Mouse (Mus musculus): ENCODE results near the gene Sun2. TPM values are rescaled to one million over a fixed set of nuclear protein-coding genes. Genes with fewer than 3 reads are reported as not detected.

Gene Sun2
- polyA plus RNA-seq, 1 experiment from 2014 or later = 8.6 TPM

GRCm38 (mm10) chr15:79727840-79728239, 14.5 kb downstream of the Sun2 start:
- WGBS = 96% methylated on average over 6 of the region's 6 CpGs
- peaks cover 85% of the 10 kb centered on the region for H3K36me3 ChIP-seq (ENCODE audit: insufficient read depth)

GRCm38 (mm10) chr15:79725190-79725789, 17.0 kb downstream of the Sun2 start:
- WGBS = 83% methylated on average over 11 of the region's 11 CpGs
- no peak for DNase-seq
- no peak for TF ChIP-seq CTCF (IDR thresholded peaks at IDR 0.05; ENCODE audit: low read depth)
- no peak overlapping the region for H3K9ac ChIP-seq
- H3K4me3 ChIP-seq (ENCODE audit: low read depth, low read length) = no peak overlapping the region
- H3K27ac ChIP-seq (ENCODE audit: low read depth) = no peak overlapping the region
- H3K4me1 ChIP-seq (ENCODE audit: insufficient read depth) = no peaks in the 10 kb centered on the region
- no peak for ATAC-seq (ENCODE audit: insufficient read depth)
- H3K36me3 ChIP-seq (ENCODE audit: insufficient read depth) = peaks cover 87% of the 10 kb centered on the region
- no peaks in the 10 kb centered on the region for H3K9me3 ChIP-seq (ENCODE audit: low read depth, low read length)
- H3K27me3 ChIP-seq (ENCODE audit: insufficient read depth, low read length) = no peaks in the 10 kb centered on the region
- no peak overlapping the region for H3K4me2 ChIP-seq

More at GRCm38 (mm10) chr15:79727840-79728239, 14.5 kb downstream of the Sun2 start:
- H3K9me3 ChIP-seq (ENCODE audit: low read depth, low read length) = no peaks in the 10 kb centered on the region
- H3K4me1 ChIP-seq (ENCODE audit: insufficient read depth) = no peaks in the 10 kb centered on the region
- no peak overlapping the region for H3K9ac ChIP-seq
- TF ChIP-seq CTCF (IDR thresholded peaks at IDR 0.05; ENCODE audit: low read depth) = no peak
- DNase-seq = no peak
- no peak for ATAC-seq (ENCODE audit: insufficient read depth)
- H3K4me2 ChIP-seq = no peak overlapping the region
- no peak overlapping the region for H3K27ac ChIP-seq (ENCODE audit: low read depth)
- H3K27me3 ChIP-seq (ENCODE audit: insufficient read depth, low read length) = no peaks in the 10 kb centered on the region
- no peak overlapping the region for H3K4me3 ChIP-seq (ENCODE audit: low read depth, low read length)

- peak; percentile 55 for TF ChIP-seq CTCF (IDR thresholded peaks at IDR 0.05; ENCODE audit: low read depth)
- H3K9me3 ChIP-seq (ENCODE audit: low read depth, low read length) = no peaks in the 10 kb centered on the region
- H3K9ac ChIP-seq = no peak overlapping the region
- no peak overlapping the region for H3K4me2 ChIP-seq
- no peak overlapping the region for H3K4me3 ChIP-seq (ENCODE audit: low read depth, low read length)
- no peaks in the 10 kb centered on the region for H3K27me3 ChIP-seq (ENCODE audit: insufficient read depth, low read length)
- H3K36me3 ChIP-seq (ENCODE audit: insufficient read depth) = peaks cover 87% of the 10 kb centered on the region
- WGBS = 26% methylated on average over 1 of the region's 1 CpGs
- no peaks in the 10 kb centered on the region for H3K4me1 ChIP-seq (ENCODE audit: insufficient read depth)
- H3K27ac ChIP-seq (ENCODE audit: low read depth) = no peak overlapping the region
- no peak for ATAC-seq (ENCODE audit: insufficient read depth)
- DNase-seq = peak; percentile 37
Measured at GRCm38 (mm10) chr15:79723439-79723838, 18.9 kb downstream of the Sun2 start.

DNA sequence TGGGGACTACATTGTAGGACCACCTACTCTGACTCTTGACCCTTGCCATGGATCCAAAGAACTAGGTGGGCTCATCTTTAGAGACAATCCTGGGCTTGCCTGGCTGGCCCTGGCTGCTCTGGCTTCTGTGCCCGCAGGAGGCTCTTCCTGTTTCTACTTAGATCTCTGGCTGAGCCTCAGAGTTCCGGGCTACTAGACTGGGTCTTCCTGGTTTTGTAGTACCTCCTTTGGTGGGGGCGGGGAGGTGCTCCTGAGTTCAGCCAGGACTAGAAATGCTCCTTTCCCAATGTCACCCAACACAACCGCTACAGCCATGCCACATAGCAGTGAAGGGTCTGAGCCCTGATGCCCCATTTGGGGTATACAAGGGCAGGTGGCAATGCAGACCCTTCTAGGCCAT, 21.5 kb downstream of the Sun2 start:
- no peaks in the 10 kb centered on the region for H3K27me3 ChIP-seq (ENCODE audit: insufficient read depth, low read length)
- H3K4me2 ChIP-seq = no peak overlapping the region
- ATAC-seq (ENCODE audit: insufficient read depth) (no peak), DNase-seq (no peak)
- H3K27ac ChIP-seq (ENCODE audit: low read depth) = no peak overlapping the region
- peaks cover 82% of the 10 kb centered on the region for H3K36me3 ChIP-seq (ENCODE audit: insufficient read depth)
- TF ChIP-seq CTCF (IDR thresholded peaks at IDR 0.05; ENCODE audit: low read depth) = no peak
- 84% methylated on average over 4 of the region's 4 CpGs for WGBS
- no peak overlapping the region for H3K4me3 ChIP-seq (ENCODE audit: low read depth, low read length)
- no peaks in the 10 kb centered on the region for H3K4me1 ChIP-seq (ENCODE audit: insufficient read depth)
- no peak overlapping the region for H3K9ac ChIP-seq
- H3K9me3 ChIP-seq (ENCODE audit: low read depth, low read length) = no peaks in the 10 kb centered on the region

GRCm38 (mm10) chr15:79720267-79720666, 22.1 kb downstream of the Sun2 start:
- DNase-seq = no peak
- Histone ChIP-seq H3K4me3 (ENCODE audit: low read depth, low read length) (no peak overlapping the region), H3K27ac (ENCODE audit: low read depth) (no peak overlapping the region), H3K4me1 (ENCODE audit: insufficient read depth) (no peaks in the 10 kb centered on the region), H3K9me3 (ENCODE audit: low read depth, low read length) (no peaks in the 10 kb centered on the region), H3K9ac (no peak overlapping the region), H3K27me3 (ENCODE audit: insufficient read depth, low read length) (no peaks in the 10 kb centered on the region), H3K36me3 (ENCODE audit: insufficient read depth) (peaks cover 82% of the 10 kb centered on the region), H3K4me2 (no peak overlapping the region)
- WGBS = 91% methylated on average over 8 of the region's 8 CpGs
- ATAC-seq (ENCODE audit: insufficient read depth) = no peak
- no peak for TF ChIP-seq CTCF (IDR thresholded peaks at IDR 0.05; ENCODE audit: low read depth)

- Histone ChIP-seq H3K4me2 (no peak overlapping the region), H3K4me1 (ENCODE audit: insufficient read depth) (no peaks in the 10 kb centered on the region), H3K27me3 (ENCODE audit: insufficient read depth, low read length) (no peaks in the 10 kb centered on the region), H3K36me3 (ENCODE audit: insufficient read depth) (peaks cover 87% of the 10 kb centered on the region), H3K4me3 (ENCODE audit: low read depth, low read length) (no peak overlapping the region), H3K9ac (no peak overlapping the region), H3K9me3 (ENCODE audit: low read depth, low read length) (no peaks in the 10 kb centered on the region), H3K27ac (ENCODE audit: low read depth) (no peak overlapping the region)
- ATAC-seq (ENCODE audit: insufficient read depth) = no peak
- 93% methylated on average over 6 of the region's 6 CpGs for WGBS
- no peak for TF ChIP-seq CTCF (IDR thresholded peaks at IDR 0.05; ENCODE audit: low read depth)
- DNase-seq = no peak
Measured at GRCm38 (mm10) chr15:79716710-79717109, 25.6 kb downstream of the Sun2 start.

DNA sequence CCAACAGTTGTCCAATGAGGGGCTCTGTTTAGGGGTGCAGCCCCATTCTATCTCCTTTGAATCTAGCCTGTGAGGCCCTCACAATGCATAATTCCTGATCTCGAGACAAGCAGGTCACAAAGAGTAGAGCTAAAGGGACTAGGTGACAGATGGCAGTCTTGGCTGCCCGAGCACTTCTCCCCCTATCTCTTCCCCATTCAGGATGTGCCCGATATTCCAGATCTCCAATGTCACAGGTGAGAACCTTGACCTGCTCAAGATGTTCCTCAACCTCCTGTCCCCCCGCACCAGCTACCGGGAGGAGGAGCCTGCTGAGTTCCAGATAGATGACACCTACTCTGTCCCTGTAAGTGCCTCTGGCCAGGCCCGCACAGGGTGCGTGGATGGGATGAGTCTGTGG, 26.7 kb downstream of the Sun2 start:
- WGBS = 89% methylated on average over 7 of the region's 7 CpGs
- Histone ChIP-seq H3K9ac (no peak overlapping the region), H3K27ac (ENCODE audit: low read depth) (no peak overlapping the region), H3K27me3 (ENCODE audit: insufficient read depth, low read length) (no peaks in the 10 kb centered on the region), H3K4me1 (ENCODE audit: insufficient read depth) (no peaks in the 10 kb centered on the region), H3K9me3 (ENCODE audit: low read depth, low read length) (no peaks in the 10 kb centered on the region), H3K4me2 (no peak overlapping the region), H3K36me3 (ENCODE audit: insufficient read depth) (peaks cover 90% of the 10 kb centered on the region), H3K4me3 (ENCODE audit: low read depth, low read length) (no peak overlapping the region)
- ATAC-seq (ENCODE audit: insufficient read depth) = no peak
- no peak for DNase-seq
- TF ChIP-seq CTCF (IDR thresholded peaks at IDR 0.05; ENCODE audit: low read depth) = no peak
